Mouse (Mus musculus) liver, adult 2 months (tissue): ENCODE data around the gene Ube2l3.

ENCODE experiments used
- CTCF ChIP-seq: fragments of 200-500 bp; IDR thresholded peaks from 2 replicates; pipeline ENCODE4 v1.5.1; 2011; ENCODE audit warnings: low read depth, low read length, control low read depth
- POLR2A ChIP-seq: fragments of 200-500 bp; IDR thresholded peaks from 2 replicates; pipeline ENCODE4 v1.6.1; 2011; ENCODE audit warnings: low read length, control low read depth; ENCODE audit not compliant: insufficient read depth; ENCODE audit errors: extremely low read depth

- TF ChIP-seq CTCF (no peak), POLR2A (no peak)
Measured at GRCm38 (mm10) chr16:17179706-17180105, 22.7 kb downstream of the Ube2l3 start.
